Mouse (Mus musculus) liver, adult (tissue): ENCODE data around the gene Slk.

Experiments used
- GATA4 ChIP-seq: IDR thresholded peaks from 2 replicates; pipeline ENCODE4 v1.6.1; 2014; ENCODE audit warnings: mild to moderate bottlenecking, low read length; ENCODE audit not compliant: insufficient replicate concordance

The Slk gene

DNA sequence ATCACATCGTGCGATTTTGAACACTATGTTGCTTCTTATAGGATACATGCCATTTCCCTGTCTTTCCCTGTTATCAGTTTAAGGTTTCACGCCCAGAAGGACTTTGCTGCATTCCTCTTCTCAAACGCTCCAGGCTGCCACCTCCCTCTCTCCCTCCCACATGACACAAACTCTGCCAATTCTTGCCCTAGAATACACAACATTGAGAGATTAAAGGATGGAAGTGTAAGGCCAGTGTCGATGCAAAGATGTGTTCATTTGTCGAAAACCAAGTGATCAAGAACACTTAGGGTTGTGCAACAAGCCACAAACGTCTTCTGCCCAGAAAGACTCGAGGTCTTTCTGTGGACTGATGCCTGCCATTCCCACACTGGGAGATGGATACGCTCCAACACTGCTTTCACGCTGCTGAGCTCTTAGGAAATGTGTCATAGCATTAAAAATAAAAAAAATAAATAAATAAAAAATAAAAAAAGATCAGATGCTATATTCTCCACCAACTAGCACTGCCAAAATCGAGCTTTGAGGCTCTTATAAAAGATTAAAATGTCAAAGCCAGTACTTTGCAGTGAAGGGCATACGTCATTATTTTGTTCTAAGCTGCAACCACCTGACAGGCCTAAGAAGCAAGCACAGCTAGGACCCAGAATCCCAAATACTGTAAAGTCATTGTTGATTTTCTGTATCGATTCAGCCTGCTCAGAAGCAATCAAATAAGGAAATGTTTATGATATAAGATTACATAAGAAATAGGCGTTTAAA, 19.5 kb upstream of the Slk start:
- TF ChIP-seq GATA4 = peak; percentile 26; the same call in 1 of the 2 replicates

DNA sequence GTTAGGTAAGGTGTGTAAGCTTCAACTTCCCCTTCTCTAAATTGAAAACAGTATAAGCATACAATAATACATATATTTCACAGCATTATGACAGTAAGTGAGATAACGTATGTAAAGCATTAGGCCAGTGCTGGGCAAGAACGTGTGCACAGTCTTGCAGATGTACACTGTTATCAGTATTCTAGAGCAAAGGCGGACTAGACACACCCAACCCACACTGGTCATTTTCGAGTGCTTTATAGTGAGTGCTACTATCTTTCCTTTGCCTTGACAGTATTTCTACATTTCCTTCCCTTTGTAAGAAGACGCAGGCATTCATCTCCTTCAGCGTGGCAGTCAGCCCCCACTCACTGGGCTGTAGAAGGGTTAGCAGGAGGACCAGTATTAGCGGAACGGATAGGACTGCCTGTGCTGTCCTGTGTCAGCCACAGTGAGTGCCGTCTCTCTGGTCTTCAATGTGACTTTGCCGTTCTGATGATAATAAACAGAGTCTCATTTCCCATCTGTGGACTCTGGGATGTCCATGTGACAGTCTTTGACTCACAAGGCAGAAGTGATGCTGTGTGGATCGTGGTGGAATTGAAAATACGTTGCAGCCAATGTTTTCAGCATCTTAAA, 18.8 kb upstream of the Slk start:
- TF ChIP-seq GATA4 = no peak

DNA sequence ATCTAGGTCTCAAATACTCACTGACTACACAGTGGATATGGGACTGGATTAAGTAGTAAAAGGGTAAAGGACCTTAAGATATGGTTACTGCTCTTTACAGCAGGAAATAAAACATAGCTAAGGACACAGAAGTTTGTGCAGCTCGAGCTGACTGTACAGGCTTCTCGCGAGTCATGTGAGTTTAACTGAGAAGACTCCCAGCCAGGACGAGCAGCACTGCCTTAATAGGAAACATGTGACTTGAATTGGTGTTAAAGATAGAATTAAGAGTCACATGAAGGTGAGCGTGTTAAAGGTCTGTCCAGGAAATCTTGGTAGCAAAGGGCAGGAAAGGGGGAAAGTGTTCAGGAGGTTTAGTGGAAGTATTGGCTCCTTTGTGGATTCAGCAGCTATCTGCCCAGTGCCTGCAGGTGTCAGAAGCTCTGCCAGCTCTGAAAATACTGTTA, 17.5 kb upstream of the Slk start:
- no peak for TF ChIP-seq GATA4

DNA sequence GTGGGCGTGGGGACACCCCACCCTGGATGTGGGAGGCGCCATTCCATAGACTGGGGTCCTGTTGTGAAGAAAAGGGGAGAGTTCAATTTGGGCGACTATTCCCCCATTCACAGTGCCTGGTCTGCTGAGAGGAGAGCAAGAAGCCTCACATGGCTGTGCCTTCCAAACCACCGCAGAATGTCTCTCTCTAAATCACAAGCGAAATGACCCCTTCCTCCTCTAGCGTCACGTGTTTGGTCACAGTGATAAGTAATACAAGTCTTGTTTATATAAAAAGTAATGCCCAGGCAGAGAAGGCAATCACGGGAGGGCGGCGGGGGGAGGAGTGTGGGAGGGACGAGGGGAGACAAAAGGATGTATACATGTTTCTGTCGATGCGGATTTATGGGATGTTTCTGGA, 15.8 kb upstream of the Slk start:
- no peak for TF ChIP-seq GATA4

DNA sequence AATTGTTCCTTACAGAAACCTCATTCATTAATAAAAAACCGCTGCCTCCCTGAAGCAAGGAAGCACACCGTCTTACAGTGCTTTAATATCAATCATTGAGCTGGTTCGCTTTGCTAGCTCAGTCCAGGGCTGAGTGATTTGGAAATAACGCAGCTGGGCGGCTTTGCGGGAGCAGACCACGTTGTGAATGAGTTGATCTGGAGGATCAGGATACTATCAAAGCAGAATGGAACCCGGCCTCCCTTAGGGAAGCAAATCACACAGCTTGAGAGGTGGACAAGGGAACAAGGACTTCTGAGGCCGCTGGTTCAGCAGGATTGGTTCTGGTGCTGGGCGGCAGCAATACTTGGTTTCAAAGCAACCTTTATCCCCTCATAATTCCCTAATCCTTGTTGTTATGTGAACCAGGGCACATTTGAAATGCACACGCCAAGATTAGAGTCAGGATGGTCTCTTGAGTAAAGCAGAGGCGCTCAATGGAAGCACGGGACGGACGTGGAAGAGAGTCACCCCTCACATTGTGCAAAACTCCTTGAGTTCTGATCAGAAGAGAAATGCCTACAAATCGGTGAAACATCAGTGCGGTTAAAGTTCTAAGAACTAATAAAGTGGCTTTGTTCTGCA, 14.3 kb upstream of the Slk start:
- TF ChIP-seq GATA4 = no peak

DNA sequence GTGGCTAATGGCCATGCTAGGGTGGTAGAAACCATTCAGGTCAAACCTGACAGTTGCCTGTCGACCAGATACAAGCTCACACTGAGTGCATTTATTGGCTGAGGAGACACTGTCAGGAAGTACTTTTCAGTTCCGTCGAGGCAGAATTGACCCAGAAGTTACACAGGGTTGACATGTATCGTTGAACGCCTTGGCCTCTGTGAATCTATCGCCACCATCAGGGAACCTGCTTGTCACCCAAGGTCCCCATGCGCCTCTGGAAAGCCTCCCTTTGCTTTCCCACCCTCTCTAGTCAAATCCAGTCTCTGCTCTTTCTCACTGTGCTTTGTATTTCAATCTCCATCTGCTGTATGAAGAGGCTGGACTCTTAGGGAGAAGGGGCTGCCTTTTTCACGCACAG, 13.5 kb upstream of the Slk start:
- TF ChIP-seq GATA4 = no peak

DNA sequence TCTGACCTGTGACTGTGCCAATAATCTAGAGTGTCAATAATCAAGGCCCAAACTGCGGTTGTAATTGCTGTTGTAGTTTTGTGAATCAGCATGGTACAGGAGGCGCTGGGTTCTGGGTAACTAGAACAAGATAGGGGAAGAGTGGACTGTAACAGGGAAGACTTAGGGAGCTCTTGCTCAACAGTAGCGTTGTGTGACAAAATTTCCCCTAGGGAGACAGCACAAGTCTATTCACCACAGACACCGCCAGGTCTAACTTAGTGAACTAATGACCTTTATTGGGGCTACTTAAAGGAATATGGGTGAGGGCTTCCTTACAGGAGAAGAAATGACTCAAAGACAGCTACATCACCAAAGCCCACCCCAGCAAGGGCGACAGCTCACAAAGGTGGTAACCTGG, 9.4 kb upstream of the Slk start:
- no peak for TF ChIP-seq GATA4

DNA sequence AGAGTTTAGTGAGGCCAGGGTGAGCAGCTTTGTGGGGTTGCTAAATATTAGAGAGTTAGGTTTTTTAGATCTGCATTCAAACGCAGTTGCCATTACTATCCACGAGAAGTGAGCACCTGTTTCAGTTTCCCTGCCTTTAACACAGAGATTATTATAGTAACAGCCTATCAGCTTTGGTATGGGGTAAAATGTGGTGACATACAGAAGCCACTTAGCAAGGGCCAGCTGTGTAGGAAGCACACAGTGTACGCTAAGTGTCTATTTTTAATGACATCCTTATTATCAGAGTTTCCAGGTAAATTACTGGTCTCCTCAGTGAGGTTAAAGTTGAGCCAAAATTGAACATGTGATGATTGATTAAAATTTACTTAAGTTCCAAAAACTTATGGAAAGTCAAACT, 5.8 kb upstream of the Slk start:
- no peak for TF ChIP-seq GATA4

DNA sequence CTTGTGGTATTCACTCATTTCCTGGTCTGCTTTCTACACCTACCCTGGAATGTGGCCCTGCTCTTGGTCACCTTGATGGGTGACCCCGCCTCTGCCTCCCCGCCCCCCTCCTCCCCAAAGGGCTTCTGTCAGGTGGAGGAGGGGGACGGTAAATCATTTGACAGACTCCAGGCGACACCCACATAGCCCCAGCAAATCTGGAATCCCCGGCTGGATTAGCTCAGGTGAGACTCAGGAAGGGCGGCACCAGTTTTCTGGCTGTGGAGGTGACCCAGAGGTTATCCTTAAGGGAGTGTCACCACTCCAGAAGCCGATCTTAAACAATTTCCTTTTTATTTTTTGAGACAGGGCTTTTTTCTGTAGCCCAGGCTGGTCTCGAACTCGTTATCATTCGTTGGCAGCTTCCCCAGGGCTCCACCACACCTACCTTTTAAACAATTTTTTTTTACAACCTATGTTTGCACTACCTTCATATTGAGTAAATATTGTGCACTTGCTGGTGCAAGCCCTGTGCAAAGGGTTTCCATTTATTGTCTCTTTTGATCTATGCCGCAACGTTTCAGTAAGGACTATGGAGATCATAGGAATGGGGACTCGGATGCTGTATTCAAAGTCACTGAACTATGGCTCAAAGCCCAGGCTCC, 775 bp upstream of the Slk start:
- no peak for TF ChIP-seq GATA4

DNA sequence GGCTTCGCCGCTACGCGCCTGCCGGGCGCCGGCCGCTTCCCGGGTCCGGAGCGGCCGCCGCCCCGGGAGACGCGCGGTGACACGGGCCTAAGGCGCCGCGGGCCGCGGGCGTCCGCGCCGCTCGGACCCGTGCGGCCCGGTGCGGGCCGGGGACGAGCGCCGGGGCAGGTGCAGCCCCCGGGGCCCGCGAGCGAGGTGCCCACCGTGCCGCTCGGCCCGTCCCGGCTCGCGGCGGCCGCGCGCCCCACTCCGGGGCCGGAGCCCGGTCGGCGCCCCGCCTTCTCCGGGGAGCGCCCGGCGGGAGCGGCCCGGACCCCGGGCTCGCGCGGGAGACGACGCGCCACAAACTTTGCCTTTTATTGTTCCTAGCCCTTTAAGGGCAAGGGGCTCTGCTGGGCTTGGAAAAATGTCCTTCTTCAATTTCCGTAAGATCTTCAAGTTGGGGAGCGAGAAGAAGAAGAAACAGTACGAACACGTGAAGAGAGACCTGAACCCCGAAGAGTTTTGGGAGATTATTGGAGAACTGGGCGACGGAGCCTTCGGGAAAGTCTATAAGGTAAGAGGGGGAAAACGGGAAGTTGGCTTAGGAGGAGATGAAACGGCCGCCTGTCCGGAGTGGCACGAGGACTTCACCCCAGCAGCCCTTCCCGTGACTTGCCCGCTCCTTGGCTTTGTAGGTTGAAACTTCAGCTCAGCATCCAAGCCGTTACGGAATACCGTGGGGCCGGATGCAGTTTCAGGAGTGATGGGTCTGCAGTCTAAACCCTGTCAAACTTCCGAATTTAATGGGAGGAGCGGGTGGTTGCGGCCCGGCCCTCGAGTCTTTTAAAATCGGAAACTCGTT, 532 bp downstream of the Slk start:
- no peak for TF ChIP-seq GATA4

DNA sequence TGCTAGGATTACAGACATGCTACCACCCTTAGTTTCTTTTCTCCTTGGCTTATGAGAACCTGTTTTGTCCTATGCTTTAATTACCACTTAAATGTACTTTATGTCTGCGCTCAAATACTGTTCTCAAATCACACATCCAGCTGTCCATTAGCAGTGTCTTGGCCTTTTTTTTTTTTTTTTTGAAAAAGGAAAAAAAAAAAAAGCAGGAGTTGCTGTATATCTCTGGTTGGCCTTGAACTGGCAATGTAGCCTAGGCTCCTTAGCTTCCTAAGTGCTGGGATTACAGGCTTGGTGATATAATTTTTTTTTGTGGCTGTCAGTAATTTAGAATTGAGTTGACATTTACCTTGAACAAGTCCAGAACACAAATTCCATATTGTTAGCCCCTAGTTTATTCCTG, 6.3 kb downstream of the Slk start:
- no peak for TF ChIP-seq GATA4

DNA sequence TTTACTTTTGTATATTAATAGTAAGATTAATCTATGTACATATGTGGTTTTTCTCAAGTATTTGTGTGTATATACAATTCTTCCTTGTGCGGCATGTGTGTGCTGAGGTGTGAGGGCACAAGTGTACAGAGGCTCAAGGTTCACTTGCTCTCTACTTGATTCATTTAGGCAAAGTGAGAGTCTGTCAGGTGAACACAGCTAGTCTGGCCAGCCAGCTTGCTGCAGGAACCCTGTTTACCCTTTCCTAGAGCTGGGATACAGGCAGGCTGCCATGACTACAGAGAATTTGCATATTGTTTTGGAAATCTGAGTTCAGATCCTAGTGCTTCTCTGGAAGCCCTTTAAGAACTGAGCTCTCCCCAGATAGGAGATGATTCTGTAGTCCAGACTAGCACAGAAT, 7.5 kb downstream of the Slk start:
- no peak for TF ChIP-seq GATA4

DNA sequence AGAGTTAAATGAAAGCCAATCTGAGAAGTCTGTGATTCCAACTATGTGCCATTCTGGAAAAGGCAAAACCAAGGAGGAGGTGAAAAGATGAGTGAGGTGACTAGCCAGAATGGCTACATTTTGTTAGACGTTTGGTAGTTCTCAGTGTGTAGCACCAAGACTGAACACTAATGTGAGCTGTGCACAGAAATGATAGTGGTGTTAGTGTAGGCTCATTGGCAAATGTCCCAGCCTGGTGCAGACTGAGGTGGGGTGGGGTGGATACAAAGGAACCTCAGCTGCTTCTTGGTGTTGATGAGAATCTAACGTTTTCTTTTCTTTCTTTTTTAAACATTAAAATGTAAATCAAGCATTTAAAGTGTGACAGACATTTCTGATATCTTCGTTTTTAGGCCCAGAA, 29.0 kb downstream of the Slk start:
- TF ChIP-seq GATA4 = no peak

DNA sequence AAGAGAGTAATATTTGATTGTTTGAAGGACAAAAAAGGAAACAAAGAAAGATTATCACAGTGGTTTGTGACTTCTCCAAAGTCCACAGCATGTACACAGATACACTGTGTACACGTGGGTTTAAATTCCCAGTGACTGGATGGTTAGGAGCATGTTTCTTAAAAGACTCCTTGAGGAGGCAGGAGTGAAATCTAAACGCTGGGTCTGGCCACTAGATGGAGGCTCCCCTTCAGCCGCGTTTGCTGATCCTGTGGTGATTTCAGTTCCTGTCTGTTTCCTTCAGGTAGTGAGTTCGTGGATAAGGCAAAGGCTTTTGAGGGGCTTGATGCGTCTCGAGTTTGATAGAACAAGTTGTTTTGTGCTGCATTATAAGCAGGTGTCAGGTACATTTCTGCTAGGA, 34.0 kb downstream of the Slk start:
- TF ChIP-seq GATA4 = no peak

DNA sequence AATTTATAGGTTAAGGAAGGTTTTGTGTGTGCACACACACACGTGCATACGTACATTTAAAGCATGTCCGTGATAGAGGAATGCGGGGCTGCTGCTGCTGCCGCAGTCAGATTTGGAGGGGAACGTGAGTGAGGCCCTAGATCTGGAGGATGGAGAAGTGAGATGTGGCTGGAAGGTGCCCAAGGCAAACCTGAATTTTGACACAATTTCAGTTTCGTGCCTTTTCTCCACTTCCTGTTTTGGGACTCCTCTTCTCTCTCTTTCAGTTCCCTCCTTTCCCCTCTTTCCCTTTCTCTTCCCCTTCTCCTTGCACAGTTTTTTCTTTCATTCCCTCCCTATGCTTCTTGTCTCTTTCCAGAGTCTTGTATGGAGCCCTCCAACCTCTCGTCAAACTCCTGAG, 42.0 kb downstream of the Slk start:
- no peak for TF ChIP-seq GATA4
